Mouse (Mus musculus) forebrain, embryonic 11.5 days (tissue): Measurements from ENCODE around the gene Oat. TPM values are rescaled to one million over a fixed set of nuclear protein-coding genes. Genes with fewer than 3 reads are reported as not detected.

Experiments used
- ATAC-seq: fragments of 200-750 bp; cut with Nextera tagmentation; replicated peaks from 2 replicates; pipeline ENCODE4 v1.8.0; 2017; ENCODE audit warnings: moderate TSS enrichment; ENCODE audit not compliant: low FRiP score
- DNase-seq: peaks from one replicate; pipeline ENCODE4 v3.0.0-alpha.2; 2017; ENCODE audit warnings: low spot score
- H3K27ac ChIP-seq: fragments of 300-500 bp; sonication (generic); 2 replicates; pipeline ENCODE4 v1.5.1; 2014; ENCODE audit warnings: low read depth, low read length
- H3K27me3 ChIP-seq: fragments of 300-500 bp; sonication (generic); 2 replicates; pipeline ENCODE4 v1.6.1; 2014; ENCODE audit warnings: mild to moderate bottlenecking, low read length, mixed read lengths; ENCODE audit not compliant: control insufficient read depth, insufficient read depth
- H3K36me3 ChIP-seq: fragments of 300-500 bp; sonication (generic); 2 replicates; pipeline ENCODE4 v1.6.1; 2014; ENCODE audit warnings: mild to moderate bottlenecking, low read length, moderate library complexity, mixed read lengths; ENCODE audit not compliant: control insufficient read depth, insufficient read depth
- H3K4me1 ChIP-seq: fragments of 300-500 bp; sonication (generic); replicated peaks from 2 replicates; pipeline ENCODE4 v1.6.1; 2014; ENCODE audit warnings: low read length, mixed read lengths; ENCODE audit not compliant: control insufficient read depth, insufficient read depth
- H3K4me2 ChIP-seq: fragments of 300-500 bp; sonication (generic); 2 replicates; pipeline ENCODE4 v1.6.1; 2014; ENCODE audit warnings: low read depth, mild to moderate bottlenecking, low read length, moderate library complexity, mixed read lengths; ENCODE audit not compliant: severe bottlenecking
- H3K4me3 ChIP-seq: fragments of 300-500 bp; sonication (generic); 2 replicates; pipeline ENCODE4 v1.5.1; 2014; ENCODE audit warnings: low read depth, low read length
- H3K9ac ChIP-seq: fragments of 300-500 bp; sonication (generic); 2 replicates; pipeline ENCODE4 v1.6.1; 2014; ENCODE audit warnings: low read length
- H3K9me3 ChIP-seq: fragments of 300-500 bp; sonication (generic); 2 replicates; pipeline ENCODE4 v1.6.1; 2016; ENCODE audit warnings: low read length, mixed read lengths; ENCODE audit not compliant: control insufficient read depth
- WGBS: fragments of 180-500 bp; shearing (Covaris S2); extraction: QIAGEN DNeasy Blood & Tissue Kit; methylation state at CpG from one replicate; pipeline ENCODE4 v1.1.7; 2014; 5-methylcytosine and 5-hydroxymethylcytosine counted together
- polyA plus RNA-seq: library from polyadenylated mRNA; unstranded; fragments of >200 nt; fragmentation: Nextera tagmentation; extraction: Ambion mirVana; gene quantifications from 2 replicates; pipeline ENCODE4 v1.2.1, GENCODE M21; 2014

The Oat gene
- polyA plus RNA-seq, 1 experiment from 2014 or later = 134 TPM

GRCm38 (mm10) chr7:132568817-132569216 lies 7.4 kb downstream of the Oat start:
- Histone ChIP-seq H3K4me3 (no peak overlapping the region), H3K9me3 (no peaks in the 10 kb centered on the region), H3K27me3 (no peaks in the 10 kb centered on the region), H3K27ac (no peak overlapping the region), H3K36me3 (peaks cover 4% of the 10 kb centered on the region), H3K4me2 (no peak overlapping the region), H3K4me1 (peaks cover 2% of the 10 kb centered on the region; the same call in 1 of the 2 replicates), H3K9ac (no peak overlapping the region)
- WGBS = 92% methylated on average over 6 of the region's 6 CpGs
- ATAC-seq (no peak), DNase-seq (no peak)

GRCm38 (mm10) chr7:132565831-132566230 lies 10.4 kb downstream of the Oat start:
- DNase-seq (no peak), ATAC-seq (no peak)
- Histone ChIP-seq H3K9me3 (no peaks in the 10 kb centered on the region), H3K4me3 (no peak overlapping the region), H3K36me3 (peaks cover 12% of the 10 kb centered on the region), H3K9ac (no peak overlapping the region), H3K27me3 (no peaks in the 10 kb centered on the region), H3K4me2 (no peak overlapping the region), H3K4me1 (no peaks in the 10 kb centered on the region), H3K27ac (no peak overlapping the region)
- WGBS = 76% methylated on average over 1 of the region's 1 CpGs

- Histone ChIP-seq H3K9ac (no peak overlapping the region), H3K4me2 (no peak overlapping the region), H3K27ac (no peak overlapping the region), H3K9me3 (no peaks in the 10 kb centered on the region), H3K4me1 (no peaks in the 10 kb centered on the region), H3K36me3 (peaks cover 14% of the 10 kb centered on the region), H3K27me3 (no peaks in the 10 kb centered on the region), H3K4me3 (no peak overlapping the region)
- DNase-seq (no peak), ATAC-seq (no peak)
- 71% methylated on average over 3 of the region's 3 CpGs for WGBS
These were observed 16.9 kb downstream of the Oat start for GRCm38 (mm10) chr7:132559138-132559766.

DNA sequence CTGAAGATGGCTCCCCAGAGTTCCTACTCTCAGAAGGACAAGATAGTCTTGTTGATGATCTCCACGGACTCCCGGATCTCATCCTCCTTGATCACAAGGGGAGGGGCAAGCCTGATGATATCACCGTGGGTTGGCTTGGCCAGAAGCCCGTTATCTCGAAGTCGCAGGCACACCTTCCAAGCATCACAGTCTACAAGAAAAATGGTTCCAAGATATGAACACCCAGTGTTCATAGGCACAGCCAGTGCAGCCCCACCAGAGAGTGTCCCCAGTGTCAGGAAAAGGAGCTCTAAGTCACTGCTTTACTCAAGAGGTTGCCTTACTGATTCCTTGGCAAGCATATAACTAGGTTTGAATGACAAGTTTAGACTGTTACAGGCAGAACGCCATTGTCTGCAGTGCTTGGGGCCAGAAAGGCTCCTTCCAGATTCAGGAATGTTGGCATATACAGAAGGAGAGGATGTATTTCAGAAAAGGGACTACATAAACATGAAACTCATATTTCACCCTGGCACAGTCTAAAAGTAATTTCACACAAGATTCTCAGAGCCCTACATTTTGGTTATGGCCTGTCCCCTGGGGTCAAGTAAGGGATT lies 18.0 kb downstream of the Oat start:
- Histone ChIP-seq H3K4me3 (no peak overlapping the region), H3K27ac (no peak overlapping the region), H3K36me3 (peaks cover 10% of the 10 kb centered on the region), H3K9ac (no peak overlapping the region), H3K27me3 (no peaks in the 10 kb centered on the region), H3K9me3 (no peaks in the 10 kb centered on the region), H3K4me1 (no peaks in the 10 kb centered on the region), H3K4me2 (no peak overlapping the region)
- 90% methylated on average over 7 of the region's 7 CpGs for WGBS
- ATAC-seq (no peak), DNase-seq (no peak)

- no peaks in the 10 kb centered on the region for H3K4me1 ChIP-seq
- no peaks in the 10 kb centered on the region for H3K9me3 ChIP-seq
- no peak overlapping the region for H3K9ac ChIP-seq
- no peak overlapping the region for H3K4me2 ChIP-seq
- no peak for DNase-seq
- no peak for ATAC-seq
- no peaks in the 10 kb centered on the region for H3K27me3 ChIP-seq
- H3K36me3 ChIP-seq = peaks cover 2% of the 10 kb centered on the region; the same call in 1 of the 2 replicates
- H3K27ac ChIP-seq = no peak overlapping the region
- H3K4me3 ChIP-seq = no peak overlapping the region
- 87% methylated on average over 5 of the region's 5 CpGs for WGBS
These were observed 19.6 kb downstream of the Oat start for GRCm38 (mm10) chr7:132556575-132556974.

- Histone ChIP-seq H3K27ac (no peak overlapping the region), H3K36me3 (peaks cover 2% of the 10 kb centered on the region; the same call in 1 of the 2 replicates), H3K4me2 (no peak overlapping the region), H3K9me3 (no peaks in the 10 kb centered on the region), H3K9ac (no peak overlapping the region), H3K4me1 (0 out of 2 replicates have a peak, but pooled peaks cover 2% of the 10 kb centered on the region), H3K4me3 (no peak overlapping the region), H3K27me3 (no peaks in the 10 kb centered on the region)
- WGBS = 46% methylated on average over 4 of the region's 4 CpGs
- DNase-seq (no peak), ATAC-seq (no peak)
These were observed 20.3 kb downstream of the Oat start for GRCm38 (mm10) chr7:132555911-132556310.

DNA sequence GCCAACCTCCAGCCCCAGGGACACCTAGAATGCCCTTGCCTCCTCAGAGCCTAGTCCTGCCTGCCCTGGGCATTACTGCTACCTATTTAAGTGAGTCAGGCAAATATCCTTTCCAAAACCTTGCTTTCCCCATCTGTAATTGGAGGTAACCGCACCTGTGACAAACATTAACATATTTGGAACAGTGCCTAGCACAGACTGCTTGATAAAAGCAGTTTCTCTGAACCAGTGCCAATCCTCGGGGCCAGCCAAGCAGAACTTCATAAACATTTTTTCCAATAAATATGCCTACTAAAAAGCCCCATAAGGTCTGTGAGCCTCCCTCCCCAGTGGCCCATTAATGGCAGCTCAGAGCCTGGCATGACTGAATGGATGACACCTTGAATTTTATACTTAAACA lies 22.1 kb downstream of the Oat start:
- no peak overlapping the region for H3K9ac ChIP-seq
- H3K9me3 ChIP-seq = no peaks in the 10 kb centered on the region
- no peak overlapping the region for H3K27ac ChIP-seq
- DNase-seq = no peak
- H3K27me3 ChIP-seq = no peaks in the 10 kb centered on the region
- 0 out of 2 replicates have a peak, but pooled peaks cover 2% of the 10 kb centered on the region for H3K4me1 ChIP-seq
- no peak for ATAC-seq
- peaks cover 2% of the 10 kb centered on the region; the same call in 1 of the 2 replicates for H3K36me3 ChIP-seq
- no peak overlapping the region for H3K4me2 ChIP-seq
- WGBS = 82% methylated on average over 2 of the region's 2 CpGs
- no peak overlapping the region for H3K4me3 ChIP-seq

DNA sequence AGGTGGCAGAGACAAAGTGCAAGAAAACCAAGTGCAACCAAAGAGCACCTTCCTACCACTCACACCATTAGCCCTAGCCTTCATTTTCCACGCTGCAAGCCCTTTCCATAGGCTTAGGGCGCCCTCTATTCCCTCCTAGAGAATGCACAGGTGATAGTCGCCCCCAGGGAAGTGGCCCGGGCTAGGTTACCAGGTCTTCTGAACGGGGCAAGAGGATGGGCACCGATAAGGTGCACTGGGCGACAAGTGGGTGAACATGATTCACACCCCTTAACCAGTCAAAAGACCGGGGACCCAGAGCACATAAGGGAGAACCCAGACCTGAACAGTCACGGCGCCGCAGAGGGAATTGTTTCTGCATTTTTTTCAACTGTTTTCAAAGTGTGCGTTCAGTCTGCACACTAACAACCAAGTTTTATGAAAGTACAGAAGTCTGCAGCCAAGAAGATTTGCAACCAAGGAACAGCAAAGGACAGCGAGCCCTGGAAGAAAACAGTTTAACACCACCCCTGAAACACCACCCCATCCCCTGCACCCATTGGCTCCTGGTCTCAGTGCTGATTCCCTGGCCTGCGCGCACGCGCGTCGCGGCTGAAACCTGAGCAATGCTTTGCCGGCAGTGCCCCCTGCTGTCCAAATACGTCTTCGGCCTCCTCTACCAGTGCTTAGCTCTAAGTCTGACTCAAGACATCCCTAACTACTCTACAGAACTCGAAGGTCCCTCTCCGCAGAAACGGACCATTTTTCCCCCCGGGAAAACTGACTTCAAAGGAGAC lies 24.7 kb downstream of the Oat start:
- Histone ChIP-seq H3K9me3 (no peaks in the 10 kb centered on the region), H3K27me3 (no peaks in the 10 kb centered on the region), H3K4me1 (0 out of 2 replicates have a peak, but pooled peaks cover 2% of the 10 kb centered on the region), H3K36me3 (no peaks in the 10 kb centered on the region), H3K27ac (no peak overlapping the region), H3K4me3 (peak overlapping the region; percentile 44), H3K4me2 (peak overlapping the region; percentile 77), H3K9ac (peak overlapping the region; percentile 62)
- 1% methylated on average over 27 of the region's 27 CpGs for WGBS
- DNase-seq (peak; percentile 97), ATAC-seq (peak; percentile 96)
